Mouse (Mus musculus) stomach, postnatal 0 days (tissue): ENCODE data around the gene Ebf3. TPM values are rescaled to one million over a fixed set of nuclear protein-coding genes. Genes with fewer than 3 reads are reported as not detected.

Experiments used
- ATAC-seq: fragments of 200-750 bp; cut with Nextera tagmentation; 2 replicates; pipeline ENCODE4 v1.8.0; 2017; ENCODE audit not compliant: low FRiP score, low TSS enrichment
- DNase-seq: peaks from one replicate; pipeline ENCODE4 v3.0.0-alpha.2; 2016; ENCODE audit warnings: low spot score
- H3K27ac ChIP-seq: fragments of 300-500 bp; sonication (generic); replicated peaks from 2 replicates; pipeline ENCODE4 v1.5.1; 2014; ENCODE audit warnings: mild to moderate bottlenecking, control low read depth
- H3K27me3 ChIP-seq: fragments of 300-500 bp; sonication (generic); 2 replicates; pipeline ENCODE4 v1.6.1; 2014; ENCODE audit warnings: low read length; ENCODE audit not compliant: control insufficient read depth, insufficient read depth
- H3K36me3 ChIP-seq: fragments of 300-500 bp; sonication (generic); 2 replicates; pipeline ENCODE4 v1.6.1; 2014; ENCODE audit warnings: low read length, mixed read lengths; ENCODE audit not compliant: control insufficient read depth, insufficient read depth
- H3K4me1 ChIP-seq: fragments of 300-500 bp; sonication (generic); replicated peaks from 2 replicates; pipeline ENCODE4 v1.6.1; 2014; ENCODE audit warnings: antibody characterized with exemption; ENCODE audit not compliant: control insufficient read depth, insufficient read depth
- H3K4me2 ChIP-seq: fragments of 300-500 bp; sonication (generic); replicated peaks from 2 replicates; pipeline ENCODE4 v1.6.1; 2014; ENCODE audit warnings: low read depth, mild to moderate bottlenecking, control low read depth, moderate library complexity
- H3K4me3 ChIP-seq: fragments of 300-500 bp; sonication (generic); 2 replicates; pipeline ENCODE4 v1.5.1; 2014; ENCODE audit warnings: low read depth, low read length, control low read depth
- H3K9ac ChIP-seq: fragments of 300-500 bp; sonication (generic); 2 replicates; pipeline ENCODE4 v1.6.1; 2014; ENCODE audit warnings: mild to moderate bottlenecking, low read length, control low read depth, mixed read lengths
- H3K9me3 ChIP-seq: fragments of 300-500 bp; sonication (generic); 2 replicates; pipeline ENCODE4 v1.6.1; 2016; ENCODE audit warnings: low read length; ENCODE audit not compliant: control insufficient read depth
- CTCF ChIP-seq: IDR thresholded peaks from 2 replicates; pipeline ENCODE4 v1.5.1; 2016; ENCODE audit warnings: antibody characterized with exemption, low read depth, mild to moderate bottlenecking, moderate library complexity
- EP300 ChIP-seq: optimal IDR thresholded peaks from 2 replicates; pipeline ENCODE3; 2016; ENCODE audit warnings: antibody characterized with exemption
- WGBS: fragments of 180-500 bp; shearing (Covaris S2); extraction: QIAGEN DNeasy Blood & Tissue Kit; methylation state at CpG from one replicate; pipeline ENCODE4 v1.1.7; 2014; 5-methylcytosine and 5-hydroxymethylcytosine counted together
- polyA plus RNA-seq: library from polyadenylated mRNA; unstranded; fragments of >200 nt; fragmentation: Nextera tagmentation; extraction: Ambion mirVana; gene quantifications from 2 replicates; pipeline ENCODE4 v1.2.1, GENCODE M21; 2015

Gene Ebf3
- polyA plus RNA-seq, 1 experiment from 2014 or later, result 0.58 TPM

DNA sequence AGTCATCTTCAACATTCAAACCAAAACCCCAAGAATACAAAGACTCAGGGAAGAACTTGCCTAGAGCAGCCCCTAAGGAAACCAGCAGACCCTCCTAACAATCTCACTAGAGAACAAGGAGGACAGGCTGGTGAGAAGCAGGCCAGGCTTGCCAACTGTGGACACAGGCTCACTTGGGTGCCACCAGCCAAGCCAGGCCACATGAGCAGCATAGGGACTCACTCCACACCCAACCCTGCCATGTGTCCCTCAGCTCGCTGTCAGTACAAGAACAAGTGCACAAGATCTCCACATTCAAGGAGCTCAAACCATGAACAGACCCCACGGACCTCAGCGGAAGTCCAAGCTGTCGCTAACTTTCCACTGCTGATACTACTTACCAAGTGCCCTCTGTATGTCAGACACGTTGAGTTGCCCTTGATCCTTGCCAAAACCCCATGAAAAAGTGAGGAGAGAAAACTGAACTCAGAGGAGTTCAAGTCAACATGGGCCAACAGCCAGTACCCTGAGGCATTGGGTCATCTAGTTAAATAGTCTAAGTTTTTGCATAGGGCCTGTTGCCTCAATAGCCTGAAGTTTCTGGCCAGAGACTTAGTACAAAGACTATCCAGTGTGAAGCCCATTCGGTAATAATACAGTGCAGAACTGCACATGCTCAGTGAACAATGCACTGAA lies 91.3 kb downstream of the Ebf3 start:
- no peak overlapping the region for H3K4me2 ChIP-seq
- no peaks in the 10 kb centered on the region for H3K4me1 ChIP-seq
- 89% methylated on average over 6 of the region's 6 CpGs for WGBS
- H3K9me3 ChIP-seq, result no peaks in the 10 kb centered on the region
- DNase-seq (no peak), ATAC-seq (no peak)
- H3K9ac ChIP-seq, result no peak overlapping the region
- TF ChIP-seq CTCF, result no peak
- no peak for TF ChIP-seq EP300
- H3K36me3 ChIP-seq, result no peaks in the 10 kb centered on the region
- H3K4me3 ChIP-seq, result no peak overlapping the region
- H3K27me3 ChIP-seq, result no peaks in the 10 kb centered on the region
- H3K27ac ChIP-seq, result no peak overlapping the region

DNA sequence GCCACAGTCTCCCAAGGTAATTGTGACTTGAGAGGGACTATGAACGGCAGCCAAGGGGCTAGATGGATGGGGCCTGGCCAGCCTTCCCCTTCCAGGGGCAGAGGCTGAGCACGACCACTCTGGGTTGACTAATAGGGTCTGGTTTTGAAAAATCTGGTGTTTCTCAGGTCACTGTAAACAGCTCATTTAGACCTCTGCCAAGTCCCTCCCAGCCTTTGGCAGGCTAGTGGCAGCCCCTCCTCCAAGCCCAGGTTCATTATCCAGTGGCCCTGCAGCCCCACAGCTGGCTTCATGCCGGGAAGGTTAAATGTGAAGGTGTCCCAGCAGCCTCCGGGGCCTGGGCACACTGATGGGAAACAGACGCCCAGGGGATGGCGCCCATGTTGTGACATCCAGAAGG lies 92.6 kb downstream of the Ebf3 start:
- Histone ChIP-seq H3K4me1 (no peaks in the 10 kb centered on the region), H3K4me3 (no peak overlapping the region), H3K27me3 (no peaks in the 10 kb centered on the region), H3K27ac (no peak overlapping the region), H3K9ac (no peak overlapping the region), H3K4me2 (no peak overlapping the region), H3K9me3 (no peaks in the 10 kb centered on the region), H3K36me3 (no peaks in the 10 kb centered on the region)
- WGBS, result 29% methylated on average over 6 of the region's 6 CpGs
- DNase-seq (no peak), ATAC-seq (no peak)
- TF ChIP-seq EP300, result no peak
- no peak for TF ChIP-seq CTCF

DNA sequence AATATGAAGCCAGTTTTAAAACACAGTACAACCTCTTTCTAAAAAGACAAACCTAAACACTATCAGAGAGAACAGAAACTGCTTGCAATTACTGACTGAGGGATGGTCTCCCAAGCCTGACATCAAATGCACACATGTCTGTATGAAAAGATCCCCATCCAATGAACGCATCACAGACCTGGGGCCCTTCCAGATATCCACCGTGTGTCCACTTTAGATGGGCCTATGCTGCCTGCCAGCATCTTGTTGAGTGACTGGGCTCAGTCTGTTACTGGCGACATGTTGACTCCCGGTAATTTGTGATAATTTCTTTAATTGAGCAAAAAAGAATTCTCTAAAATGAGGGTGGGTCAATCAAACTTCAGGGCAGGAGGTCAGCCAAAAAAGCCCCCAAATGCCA lies 93.8 kb downstream of the Ebf3 start:
- no peak for DNase-seq
- TF ChIP-seq CTCF, result no peak
- TF ChIP-seq EP300, result no peak
- Histone ChIP-seq H3K9ac (no peak overlapping the region), H3K27me3 (no peaks in the 10 kb centered on the region), H3K4me1 (no peaks in the 10 kb centered on the region), H3K4me3 (no peak overlapping the region), H3K36me3 (no peaks in the 10 kb centered on the region), H3K27ac (no peak overlapping the region), H3K9me3 (no peaks in the 10 kb centered on the region), H3K4me2 (no peak overlapping the region)
- 78% methylated on average over 4 of the region's 4 CpGs for WGBS
- ATAC-seq, result no peak

DNA sequence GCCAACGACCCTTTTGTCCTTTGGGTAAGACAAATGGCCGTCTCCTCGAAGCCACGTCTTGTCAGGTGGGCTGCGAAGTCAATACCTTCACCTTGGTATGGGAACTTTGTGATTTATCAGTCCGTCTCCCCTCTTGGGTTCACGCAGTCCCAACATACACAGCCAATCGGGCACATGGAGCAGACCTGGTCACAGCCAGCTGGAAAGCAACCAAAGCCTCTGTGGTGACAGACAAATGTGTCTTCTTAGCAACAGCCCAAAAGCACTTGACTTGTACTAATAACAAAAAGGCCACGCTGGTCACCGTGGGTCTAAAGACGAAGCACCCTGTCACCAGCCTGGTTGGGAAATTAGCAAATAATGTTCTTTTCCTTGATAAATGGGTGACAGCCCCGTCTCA lies 95.5 kb downstream of the Ebf3 start:
- Histone ChIP-seq H3K4me1 (no peaks in the 10 kb centered on the region), H3K9ac (no peak overlapping the region), H3K4me3 (no peak overlapping the region), H3K27me3 (no peaks in the 10 kb centered on the region), H3K36me3 (no peaks in the 10 kb centered on the region), H3K9me3 (no peaks in the 10 kb centered on the region), H3K4me2 (no peak overlapping the region), H3K27ac (no peak overlapping the region)
- no peak for ATAC-seq
- no peak for TF ChIP-seq EP300
- no peak for TF ChIP-seq CTCF
- WGBS, result 63% methylated on average over 12 of the region's 12 CpGs
- no peak for DNase-seq

DNA sequence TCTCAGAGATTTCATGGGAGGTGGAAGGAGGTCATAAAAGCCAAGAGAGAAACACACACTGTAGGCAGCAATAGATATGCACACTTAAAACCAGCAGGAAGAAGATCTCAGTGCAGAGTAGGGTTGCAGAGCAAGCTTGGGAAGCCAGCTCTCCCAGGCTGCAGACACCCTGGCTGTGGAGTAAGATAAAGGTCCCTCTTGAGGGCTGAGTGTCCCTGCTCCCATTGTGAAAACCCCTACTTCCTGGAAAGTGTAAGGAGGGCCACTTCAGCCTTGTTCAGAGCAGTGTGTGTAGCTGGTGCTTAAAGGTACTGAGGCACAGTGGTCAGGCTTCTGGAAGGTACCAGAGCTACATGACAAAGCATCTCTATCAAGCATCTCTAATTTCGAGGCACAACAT lies 100.8 kb downstream of the Ebf3 start:
- H3K4me1 ChIP-seq, result no peaks in the 10 kb centered on the region
- DNase-seq, result no peak
- H3K9ac ChIP-seq, result no peak overlapping the region
- H3K4me3 ChIP-seq, result no peak overlapping the region
- WGBS, result 76% methylated on average over 1 of the region's 1 CpGs
- no peak overlapping the region for H3K4me2 ChIP-seq
- no peak for ATAC-seq
- no peak overlapping the region for H3K27ac ChIP-seq
- H3K36me3 ChIP-seq, result no peaks in the 10 kb centered on the region
- no peaks in the 10 kb centered on the region for H3K27me3 ChIP-seq
- no peak for TF ChIP-seq EP300
- TF ChIP-seq CTCF, result no peak
- no peaks in the 10 kb centered on the region for H3K9me3 ChIP-seq

DNA sequence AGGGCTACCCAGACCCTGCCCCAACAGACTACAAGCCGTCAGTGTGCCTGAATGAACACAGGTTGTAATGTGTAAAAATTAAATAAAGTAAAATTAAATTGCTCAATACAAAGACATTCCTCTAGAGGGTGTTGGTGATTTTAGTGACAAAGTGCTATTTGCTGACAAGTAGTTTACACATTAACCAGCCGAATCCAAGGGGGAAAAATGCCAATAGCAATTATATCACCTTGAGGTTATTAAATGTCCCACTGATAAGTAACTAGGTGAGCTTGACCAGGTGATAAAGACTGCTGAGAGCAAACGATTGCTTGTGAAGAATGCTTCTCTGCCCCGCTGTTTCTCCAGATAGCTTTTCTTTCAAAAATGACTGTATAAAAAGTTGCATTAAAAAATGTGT lies 102.9 kb downstream of the Ebf3 start:
- DNase-seq (no peak), ATAC-seq (no peak)
- no peaks in the 10 kb centered on the region for H3K27me3 ChIP-seq
- TF ChIP-seq CTCF (peak; percentile 39), EP300 (no peak)
- H3K36me3 ChIP-seq, result no peaks in the 10 kb centered on the region
- no peak overlapping the region for H3K4me3 ChIP-seq
- no peaks in the 10 kb centered on the region for H3K4me1 ChIP-seq
- H3K27ac ChIP-seq, result no peak overlapping the region
- no peaks in the 10 kb centered on the region for H3K9me3 ChIP-seq
- H3K9ac ChIP-seq, result no peak overlapping the region
- 30% methylated on average over 4 of the region's 4 CpGs for WGBS
- H3K4me2 ChIP-seq, result no peak overlapping the region
